Mouse (Mus musculus) limb, embryonic 14.5 days (tissue): ENCODE results near the gene Snx5. TPM values are rescaled to one million over a fixed set of nuclear protein-coding genes. Genes with fewer than 3 reads are reported as not detected.

Experiments
- ATAC-seq: fragments of 200-750 bp; cut with Nextera tagmentation; 2 replicates; pipeline ENCODE4 v1.8.0; 2017; ENCODE audit warnings: low read depth, moderate number of reproducible peaks, moderate TSS enrichment; ENCODE audit not compliant: low FRiP score
- DNase-seq: peaks from one replicate; pipeline ENCODE4 v3.0.0-alpha.2; 2015; ENCODE audit warnings: low spot score
- H3K27ac ChIP-seq: fragments of 300-500 bp; sonication (generic); replicated peaks from 2 replicates; pipeline ENCODE4 v1.5.1; 2014; ENCODE audit warnings: low read depth, mild to moderate bottlenecking, low read length, moderate library complexity, mixed read lengths
- H3K27me3 ChIP-seq: fragments of 300-500 bp; sonication (generic); 2 replicates; pipeline ENCODE4 v1.6.1; 2014; ENCODE audit warnings: low read length, mixed read lengths; ENCODE audit not compliant: control insufficient read depth, insufficient read depth
- H3K36me3 ChIP-seq: fragments of 300-500 bp; sonication (generic); 2 replicates; pipeline ENCODE4 v1.6.1; 2014; ENCODE audit warnings: mild to moderate bottlenecking, low read length, moderate library complexity, mixed read lengths; ENCODE audit not compliant: control insufficient read depth, insufficient read depth
- H3K4me1 ChIP-seq: fragments of 300-500 bp; sonication (generic); 2 replicates; pipeline ENCODE4 v1.6.1; 2014; ENCODE audit warnings: antibody characterized with exemption, low read length, mixed read lengths; ENCODE audit not compliant: control insufficient read depth, insufficient read depth
- H3K4me2 ChIP-seq: fragments of 300-500 bp; sonication (generic); replicated peaks from 2 replicates; pipeline ENCODE4 v1.6.1; 2014; ENCODE audit warnings: low read depth, mild to moderate bottlenecking, low read length, moderate library complexity; ENCODE audit not compliant: severe bottlenecking
- H3K4me3 ChIP-seq: fragments of 300-500 bp; sonication (generic); replicated peaks from 2 replicates; pipeline ENCODE4 v1.5.1; 2014; ENCODE audit warnings: low read length
- H3K9ac ChIP-seq: fragments of 300-500 bp; sonication (generic); 2 replicates; pipeline ENCODE4 v1.6.1; 2014; ENCODE audit warnings: mild to moderate bottlenecking, low read depth, low read length, moderate library complexity; ENCODE audit not compliant: severe bottlenecking
- H3K9me3 ChIP-seq: fragments of 300-500 bp; sonication (generic); 2 replicates; pipeline ENCODE4 v1.6.1; 2016; ENCODE audit warnings: low read length; ENCODE audit not compliant: control insufficient read depth
- POLR2A ChIP-seq: fragments of 200-500 bp; IDR thresholded peaks from 2 replicates; pipeline ENCODE4 v1.8.0; 2012; ENCODE audit warnings: inconsistent platforms, mild to moderate bottlenecking, moderate library complexity, borderline replicate concordance; ENCODE audit not compliant: insufficient read depth, insufficient read length; ENCODE audit errors: extremely low read depth
- WGBS: fragments of 180-500 bp; shearing (Covaris S2); extraction: QIAGEN DNeasy Blood & Tissue Kit; methylation state at CpG from one replicate; pipeline ENCODE4 v1.1.7; 2014; 5-methylcytosine and 5-hydroxymethylcytosine counted together
- polyA plus RNA-seq, 2 experiments: library from polyadenylated mRNA; depleted of rRNA in 1 of 2; stranded (reverse) in 1 of 2; unstranded in 1 of 2; fragments of >200 nt; fragmentation: Nextera tagmentation in 1 of 2; extraction: Ambion mirVana in 1 of 2; gene quantifications; 2 replicates each; pipeline versions ENCODE4 v1.2.1 to v1.2.3; 2012 to 2014

Snx5 gene
- polyA plus RNA-seq, 2 experiments: 130 to 153 TPM

- 93% methylated on average over 11 of the region's 11 CpGs for WGBS
- Histone ChIP-seq H3K27ac (no peak overlapping the region), H3K4me1 (no peaks in the 10 kb centered on the region), H3K4me2 (no peak overlapping the region), H3K9ac (no peak overlapping the region), H3K36me3 (no peaks in the 10 kb centered on the region), H3K9me3 (no peaks in the 10 kb centered on the region), H3K4me3 (no peak overlapping the region), H3K27me3 (no peaks in the 10 kb centered on the region)
- no peak for ATAC-seq
- no peak for DNase-seq
- TF ChIP-seq POLR2A: no peak
These were observed 30.4 kb upstream of the Snx5 start for GRCm38 (mm10) chr2:144301101-144301500.

- Histone ChIP-seq H3K9me3 (no peaks in the 10 kb centered on the region), H3K27ac (no peak overlapping the region), H3K27me3 (no peaks in the 10 kb centered on the region), H3K4me2 (no peak overlapping the region), H3K36me3 (no peaks in the 10 kb centered on the region), H3K4me1 (no peaks in the 10 kb centered on the region), H3K4me3 (no peak overlapping the region), H3K9ac (no peak overlapping the region)
- ATAC-seq (no peak), DNase-seq (no peak)
- TF ChIP-seq POLR2A: no peak
- WGBS: 63% methylated on average over 9 of the region's 9 CpGs
These were observed 29.3 kb upstream of the Snx5 start for GRCm38 (mm10) chr2:144299749-144300669.

GRCm38 (mm10) chr2:144295145-144295735 is 24.5 kb upstream of the Snx5 start:
- Histone ChIP-seq H3K27ac (no peak overlapping the region), H3K4me3 (no peak overlapping the region), H3K36me3 (no peaks in the 10 kb centered on the region), H3K9ac (no peak overlapping the region), H3K27me3 (no peaks in the 10 kb centered on the region), H3K9me3 (no peaks in the 10 kb centered on the region), H3K4me1 (no peaks in the 10 kb centered on the region), H3K4me2 (no peak overlapping the region)
- no peak for ATAC-seq
- no peak for DNase-seq
- TF ChIP-seq POLR2A: no peak
- 65% methylated on average over 9 of the region's 9 CpGs for WGBS

- DNase-seq (no peak), ATAC-seq (no peak)
- Histone ChIP-seq H3K4me1 (no peaks in the 10 kb centered on the region), H3K4me3 (no peak overlapping the region), H3K9ac (no peak overlapping the region), H3K4me2 (no peak overlapping the region), H3K27me3 (no peaks in the 10 kb centered on the region), H3K9me3 (no peaks in the 10 kb centered on the region), H3K36me3 (no peaks in the 10 kb centered on the region), H3K27ac (no peak overlapping the region)
- WGBS: 87% methylated on average over 11 of the region's 11 CpGs
- no peak for TF ChIP-seq POLR2A
These were observed 21.0 kb upstream of the Snx5 start for GRCm38 (mm10) chr2:144291600-144292305.

- WGBS: 85% methylated on average over 7 of the region's 7 CpGs
- H3K27ac ChIP-seq: no peak overlapping the region
- ATAC-seq (no peak), DNase-seq (no peak)
- no peaks in the 10 kb centered on the region for H3K9me3 ChIP-seq
- no peak overlapping the region for H3K4me2 ChIP-seq
- no peak overlapping the region for H3K9ac ChIP-seq
- no peaks in the 10 kb centered on the region for H3K27me3 ChIP-seq
- no peaks in the 10 kb centered on the region for H3K36me3 ChIP-seq
- no peaks in the 10 kb centered on the region for H3K4me1 ChIP-seq
- TF ChIP-seq POLR2A: no peak
- no peak overlapping the region for H3K4me3 ChIP-seq
These were observed 19.6 kb upstream of the Snx5 start for GRCm38 (mm10) chr2:144290321-144290720.
